Mouse (Mus musculus): ENCODE results near the gene Map3k11.

DNA sequence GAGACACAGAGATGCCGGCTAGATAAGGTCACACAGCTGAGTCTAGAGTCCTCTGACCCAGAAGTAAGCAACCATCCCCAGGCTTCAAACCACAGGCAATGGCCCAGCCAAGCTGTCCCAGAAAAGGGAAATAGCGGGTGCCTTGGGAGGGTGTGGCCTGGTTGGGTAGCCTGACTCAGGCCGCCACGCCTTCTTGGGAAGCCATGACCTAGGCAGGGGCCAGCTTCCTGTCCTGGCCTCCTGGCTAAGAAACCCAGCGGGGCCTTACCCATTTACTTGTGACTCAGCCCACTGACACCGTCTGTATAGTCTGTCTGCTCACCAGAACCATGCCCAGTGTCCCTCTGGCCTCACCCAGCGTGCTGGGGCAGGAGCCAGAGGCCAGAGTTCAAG, 36.0 kb downstream of the Map3k11 start:
- TF ChIP-seq CTCF (IDR thresholded peaks at IDR 0.05; ENCODE audit: low read depth, low read length) = no peak
- TF ChIP-seq TAL1 (conservative IDR thresholded peaks at IDR 0.05; ENCODE audit: low read depth, low read length) = no peak
- TF ChIP-seq GATA1 (IDR thresholded peaks at IDR 0.05; ENCODE audit: borderline replicate concordance, low read length) = no peak
- TF ChIP-seq POLR2AphosphoS5 (IDR thresholded peaks at IDR 0.05; ENCODE audit: insufficient replicate concordance, low read depth, low read length) = no peak
- no peak for TF ChIP-seq GATA2 (IDR thresholded peaks at IDR 0.05; ENCODE audit: borderline replicate concordance, low read depth, low read length)
